Mouse (Mus musculus): ENCODE measurements around the gene Parvg.

- TF ChIP-seq POLR2A (IDR thresholded peaks at IDR 0.05; ENCODE audit: borderline replicate concordance, extremely low read depth, low read depth, low read length) (no peak), CTCF (IDR thresholded peaks at IDR 0.05; ENCODE audit: insufficient read depth, low read length) (no peak)
Measured at GRCm38 (mm10) chr15:84331066-84331612, 7.3 kb downstream of the Parvg start.

Data from lung, adult 2 months (tissue).